Mouse (Mus musculus): ENCODE measurements at regions not wholly inside any gene's neighbourhood (a gene's known extent, or its start where the extent isn't known, plus 50 kb on each side); places are given as distances from the start of the nearest gene placed in this dataset.

DNA sequence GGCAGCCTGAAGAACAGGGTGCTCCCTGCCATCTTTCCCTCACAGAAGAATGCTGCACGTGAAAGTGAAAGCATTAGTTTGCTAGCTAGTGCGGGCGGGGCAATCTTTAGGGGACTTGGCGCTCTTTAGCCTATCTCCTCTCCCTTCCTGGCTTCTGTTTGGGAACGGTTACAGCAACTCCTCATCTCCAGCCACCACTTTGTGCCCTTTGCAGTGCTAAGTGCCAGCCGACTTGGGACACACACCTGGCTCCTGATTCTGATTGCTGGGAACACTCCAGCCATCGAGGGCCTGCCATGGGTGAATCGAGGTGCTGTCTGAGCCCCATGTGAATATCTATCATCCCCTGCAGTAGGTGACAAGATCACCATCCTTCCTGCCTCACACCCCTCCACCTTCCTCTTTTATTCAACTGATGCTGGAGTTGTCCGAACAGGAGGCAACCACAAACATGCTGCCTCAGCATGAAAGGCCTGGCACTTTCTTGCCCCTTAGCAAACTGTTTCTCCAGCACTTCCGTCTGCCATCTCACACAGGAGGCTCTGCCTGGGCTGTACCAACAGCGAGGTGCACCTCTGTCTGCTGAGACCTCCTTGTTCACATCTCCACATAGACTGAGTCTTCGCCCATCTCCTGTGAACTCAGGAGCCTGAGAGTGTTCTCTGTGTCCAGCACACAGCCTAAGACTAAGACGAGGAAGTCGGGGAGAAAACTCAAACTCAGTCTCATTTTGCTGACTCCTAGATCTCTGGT is 66.2 kb upstream of the Glrp1 start:
- no peak for DNase-seq

DNA sequence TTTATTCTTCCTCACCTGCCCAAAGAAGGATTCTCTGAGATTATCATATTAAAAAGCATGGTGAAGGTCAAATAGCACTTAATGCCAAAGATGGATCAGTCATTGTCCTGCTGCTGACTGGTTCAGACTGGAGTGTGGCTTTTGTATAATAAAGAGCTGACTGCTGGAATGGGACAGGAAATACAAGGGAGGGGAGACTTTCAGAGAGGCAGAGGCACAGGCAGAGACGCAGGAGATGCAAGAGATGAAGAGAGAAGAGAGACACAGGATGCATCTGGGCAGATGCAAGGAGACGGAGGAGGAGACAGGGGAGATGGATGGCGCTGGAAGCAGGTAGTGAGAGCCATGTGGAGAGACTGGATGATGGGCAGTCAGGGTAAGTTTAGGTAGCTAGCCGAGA is 65.4 kb upstream of the Glrp1 start:
- DNase-seq, result no peak

DNA sequence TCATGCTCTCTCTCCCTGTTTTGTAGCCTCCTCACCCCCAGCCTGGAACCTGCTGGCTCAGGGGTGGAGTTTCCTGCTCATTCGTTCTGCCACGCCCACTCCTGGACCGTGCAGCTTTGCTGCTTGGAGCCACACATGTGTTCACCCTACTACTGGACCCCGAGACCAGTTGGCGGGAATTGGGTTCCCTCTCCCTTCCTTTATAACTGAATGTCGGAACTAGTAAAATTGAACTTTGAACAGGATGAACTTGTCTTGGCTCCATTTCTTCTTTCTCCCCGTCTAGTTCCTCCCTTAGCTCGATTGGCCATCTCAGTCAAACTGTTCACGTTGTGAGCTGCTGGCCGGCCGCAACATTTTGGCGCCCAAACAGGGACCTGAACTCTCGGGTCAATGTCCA is 62.3 kb upstream of the Glrp1 start:
- no peak for DNase-seq

DNA sequence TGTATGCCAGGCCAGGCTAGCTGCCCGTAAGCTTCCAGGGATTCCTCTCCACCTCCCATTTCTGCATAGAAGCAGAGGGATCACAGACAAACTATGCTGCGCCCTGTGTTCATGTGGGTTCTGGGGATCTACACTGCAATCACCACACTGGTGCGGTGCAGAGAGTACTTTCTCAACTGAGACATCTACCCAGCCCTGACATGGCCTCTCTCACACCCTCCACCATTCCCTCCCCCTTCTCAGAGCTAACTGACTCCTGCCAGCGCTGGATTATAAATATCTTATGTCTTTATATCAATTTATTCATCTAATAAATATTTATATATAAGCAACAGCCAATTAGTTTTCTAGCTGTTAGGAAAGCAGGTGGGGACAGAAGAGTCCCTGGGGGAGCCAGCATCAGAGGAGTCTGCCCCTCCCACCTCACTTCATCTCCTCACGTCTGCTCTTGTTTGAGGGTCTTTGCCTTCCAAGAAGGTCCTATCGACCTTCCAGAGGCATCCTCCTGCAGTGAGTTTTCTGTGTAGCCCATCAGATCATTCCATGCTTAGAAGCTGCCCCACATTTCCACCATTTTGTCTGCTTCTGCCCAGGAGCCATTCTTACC is 58.7 kb upstream of the Glrp1 start:
- no peak for DNase-seq

- no peak for DNase-seq
Measured at GRCm38 (mm10) chr1:88567198-88567597, 57.3 kb upstream of the Glrp1 start.

- DNase-seq, result no peak
Measured at GRCm38 (mm10) chr1:88566426-88566825, 56.6 kb upstream of the Glrp1 start.

GRCm38 (mm10) chr1:88564825-88565224 is 55.0 kb upstream of the Glrp1 start:
- no peak for DNase-seq

DNA sequence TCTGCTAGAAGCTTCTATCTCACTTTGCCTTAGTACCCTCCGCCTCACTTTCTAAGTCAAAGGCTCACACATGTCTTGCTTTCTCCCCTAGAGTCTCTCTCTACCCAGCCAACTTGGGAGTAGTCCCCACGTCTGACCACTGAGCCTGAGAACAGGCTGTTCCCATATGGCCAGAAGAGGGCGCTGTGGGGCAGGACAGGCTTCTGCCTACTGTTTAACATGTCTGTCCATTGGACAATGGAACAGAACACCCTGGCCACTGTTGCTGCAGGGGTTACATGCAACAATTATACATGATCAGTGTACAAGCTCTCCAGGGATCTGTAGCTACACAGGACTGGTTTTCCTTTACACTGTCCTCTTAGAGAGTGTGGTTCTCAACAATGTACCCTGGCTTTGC is 52.5 kb upstream of the Glrp1 start:
- DNase-seq, result peak; percentile 90

DNA sequence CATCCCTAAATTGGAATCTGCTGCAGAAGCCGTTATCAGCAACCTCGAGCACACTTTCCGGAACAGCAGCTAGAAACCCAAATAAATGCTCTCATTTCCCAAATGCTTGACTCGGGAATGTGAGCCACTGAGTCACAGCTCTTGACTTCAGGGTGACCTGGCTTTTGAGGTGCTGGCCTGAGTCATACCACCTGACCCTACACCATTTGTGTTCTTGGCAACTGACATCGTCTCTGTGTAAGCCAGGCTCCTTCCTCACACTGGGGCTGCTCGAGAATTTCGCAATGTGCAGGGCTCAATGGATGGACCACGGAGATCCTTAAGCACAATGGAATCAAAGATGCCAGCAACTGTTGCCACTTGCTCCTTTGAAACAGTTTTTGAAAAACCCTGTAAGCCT is 50.9 kb upstream of the Glrp1 start:
- no peak for DNase-seq

All from adrenal gland, postnatal 25 days (tissue).